Mouse (Mus musculus) ES-E14 (cell line): ENCODE data around the gene Gosr1.

Experiments used
- CHD2 ChIP-seq: IDR thresholded peaks from 2 replicates; pipeline ENCODE4 v1.6.1; 2014; ENCODE audit warnings: mild to moderate bottlenecking, low read depth, low read length, inconsistent platforms
- HCFC1 ChIP-seq: IDR thresholded peaks from 2 replicates; pipeline ENCODE4 v1.6.1; 2012; ENCODE audit warnings: low read length, inconsistent platforms, borderline replicate concordance; ENCODE audit not compliant: insufficient read depth
- MAFK ChIP-seq: IDR thresholded peaks from 2 replicates; pipeline ENCODE4 v1.6.1; 2014; ENCODE audit warnings: mild to moderate bottlenecking, low read depth, low read length, inconsistent platforms; ENCODE audit not compliant: insufficient read depth
- ZC3H11A ChIP-seq: IDR thresholded peaks from 2 replicates; pipeline ENCODE4 v1.6.1; 2012; ENCODE audit warnings: low read depth, mild to moderate bottlenecking, inconsistent platforms, low read length, borderline replicate concordance
- ZNF384 ChIP-seq: IDR thresholded peaks from 2 replicates; pipeline ENCODE4 v1.6.1; 2012; ENCODE audit warnings: low read depth, low read length, inconsistent platforms

DNA sequence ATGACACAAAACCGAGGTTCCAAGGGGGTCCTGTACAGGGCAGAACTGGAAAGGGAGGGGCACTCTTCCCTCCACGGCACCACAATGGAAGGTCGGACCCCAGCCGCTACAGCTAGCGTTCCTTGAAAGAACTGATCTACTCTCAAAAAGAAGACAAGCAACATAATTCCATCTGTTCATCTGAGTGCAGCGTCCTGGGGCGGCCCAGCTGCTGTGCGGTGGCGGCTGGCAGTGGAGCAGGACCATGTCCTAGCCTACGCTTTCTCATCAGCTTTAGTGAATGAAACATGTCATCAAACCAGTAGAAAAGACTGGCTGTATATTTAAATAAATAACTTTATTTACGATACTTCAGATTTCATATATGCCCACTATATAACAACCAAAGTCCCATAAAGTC lies 35.3 kb downstream of the Gosr1 start:
- no peak for TF ChIP-seq HCFC1
- TF ChIP-seq MAFK = no peak
- TF ChIP-seq CHD2 = no peak
- TF ChIP-seq ZNF384 = no peak
- TF ChIP-seq ZC3H11A = no peak
